In genomic region chr12:35267023-35267654, GRCm38 (mm10) we compare ENCODE assay signal across 22 mouse cellular contexts.
DNase-seq lines count a peak whose midpoint lies in the region; ATAC-seq and TF ChIP-seq lines count a peak whose summit lies in the region.
"Had no signal": no experiment of that assay in that cellular context is flagged by ENCODE, and none has a peak within 500 bp of the region (broad histone marks: within the 10 kb centered on the region; RNA-seq: fewer than 3 reads in every experiment).

No protein-coding gene starts in this region.

- H3K4me1 ChIP-seq in limb, embryonic 14.5 days (ENCODE audit: control insufficient read depth, insufficient read depth, low read length): no peaks in the 10 kb centered on the region; the same call in 1 of the 2 replicates
- H3K4me1 ChIP-seq in limb, embryonic 10.5 days: no peaks in the 10 kb centered on the region
- peaks cover 15% of the 10 kb centered on the region; the same call in 1 of the 2 replicates for H3K4me1 ChIP-seq in embryonic facial prominence, embryonic 15.5 days
- H3K4me1 ChIP-seq: forebrain, embryonic 10.5 days; heart, embryonic 10.5 days; hindbrain, embryonic 12.5 days; midbrain, embryonic 13.5 days; neural tube, embryonic 13.5 days had no signal

- no peak overlapping the region for H3K9ac ChIP-seq in limb, embryonic 14.5 days (ENCODE audit: low read depth, low read length, severe bottlenecking)
- H3K9ac ChIP-seq in embryonic facial prominence, embryonic 15.5 days: no peak overlapping the region
- H3K9ac ChIP-seq: hindbrain, embryonic 12.5 days; midbrain, embryonic 13.5 days; neural tube, embryonic 13.5 days had no signal

- TF ChIP-seq POLR2A in limb, embryonic 14.5 days (IDR thresholded peaks at IDR 0.05; ENCODE audit: borderline replicate concordance, extremely low read depth, insufficient read depth, insufficient read length): no peak
- no peak for TF ChIP-seq POLR2A in brain, embryonic 14.5 days (IDR thresholded peaks at IDR 0.05; ENCODE audit: borderline replicate concordance, extremely low read depth, insufficient read depth, insufficient read length, poor library complexity, severe bottlenecking)

- no peaks in the 10 kb centered on the region for H3K9me3 ChIP-seq in limb, embryonic 14.5 days (ENCODE audit: control insufficient read depth, low read length)
- no peaks in the 10 kb centered on the region for H3K9me3 ChIP-seq in limb, embryonic 10.5 days (replicated peaks)
- no peaks in the 10 kb centered on the region for H3K9me3 ChIP-seq in embryonic facial prominence, embryonic 15.5 days (replicated peaks)
- H3K9me3 ChIP-seq: forebrain, embryonic 10.5 days; heart, embryonic 10.5 days; hindbrain, embryonic 12.5 days; midbrain, embryonic 13.5 days had no signal

- H3K27me3 ChIP-seq in limb, embryonic 14.5 days (ENCODE audit: control insufficient read depth, insufficient read depth, low read length): no peaks in the 10 kb centered on the region
- H3K27me3 ChIP-seq in limb, embryonic 10.5 days (ENCODE audit: low read depth, poor library complexity, severe bottlenecking): no peaks in the 10 kb centered on the region
- no peaks in the 10 kb centered on the region for H3K27me3 ChIP-seq in embryonic facial prominence, embryonic 15.5 days
- H3K27me3 ChIP-seq: hindbrain, embryonic 12.5 days; midbrain, embryonic 13.5 days; neural tube, embryonic 13.5 days had no signal

- 49% methylated on average over 6 of the region's 6 CpGs for WGBS in limb, embryonic 14.5 days
- 80% methylated on average over 6 of the region's 6 CpGs for WGBS in limb, embryonic 10.5 days
- 37% methylated on average over 6 of the region's 6 CpGs for WGBS in embryonic facial prominence, embryonic 15.5 days

- H3K4me3 ChIP-seq in limb, embryonic 14.5 days (replicated peaks; ENCODE audit: low read length): no peak overlapping the region
- no peak overlapping the region for H3K4me3 ChIP-seq in limb, embryonic 10.5 days
- no peak overlapping the region for H3K4me3 ChIP-seq in embryonic facial prominence, embryonic 15.5 days (replicated peaks)
- H3K4me3 ChIP-seq: forebrain, embryonic 10.5 days; heart, embryonic 10.5 days; hindbrain, embryonic 12.5 days; midbrain, embryonic 13.5 days; neural tube, embryonic 13.5 days had no signal

- peak; percentile 15; the same call in 1 of the 2 replicates for ATAC-seq in limb, embryonic 14.5 days (ENCODE audit: low FRiP score, low read depth)
- ATAC-seq in embryonic facial prominence, embryonic 15.5 days (ENCODE audit: insufficient number of reproducible peaks, low FRiP score, low TSS enrichment, low read depth): no peak; the same call in 1 of the 2 replicates
- peak; percentile 79 for ATAC-seq in megakaryocyte progenitor cell, adult 5-6 weeks (replicated peaks; ENCODE audit: poor library complexity)
- no peak for ATAC-seq in megakaryocyte-erythroid progenitor cell, adult 5-6 weeks (replicated peaks; ENCODE audit: low FRiP score, low TSS enrichment, poor library complexity, severe bottlenecking)
- ATAC-seq: activated CD4-positive, CD25-positive, alpha-beta regulatory T cell, adult 4 months; intestine, postnatal 0 days; midbrain, embryonic 13.5 days had no signal

- no peak for TF ChIP-seq CTCF in brain, embryonic 14.5 days (IDR thresholded peaks at IDR 0.05; ENCODE audit: borderline replicate concordance, extremely low read depth, insufficient read depth, insufficient read length)

- H3K36me3 ChIP-seq in limb, embryonic 14.5 days (ENCODE audit: control insufficient read depth, insufficient read depth, low read length): no peaks in the 10 kb centered on the region
- no peaks in the 10 kb centered on the region for H3K36me3 ChIP-seq in limb, embryonic 10.5 days
- H3K36me3 ChIP-seq in embryonic facial prominence, embryonic 15.5 days: no peaks in the 10 kb centered on the region
- H3K36me3 ChIP-seq: forebrain, embryonic 10.5 days; heart, embryonic 10.5 days; hindbrain, embryonic 12.5 days; midbrain, embryonic 13.5 days; neural tube, embryonic 13.5 days had no signal

- no peak for DNase-seq in limb, embryonic 14.5 days (ENCODE audit: low spot score)
- DNase-seq in limb, embryonic 10.5 days (ENCODE audit: low spot score): no peak
- peak; percentile 9 for DNase-seq in brain, embryonic 14.5 days (ENCODE audit: low read depth)
- DNase-seq in natural killer cell, adult 2 months (ENCODE audit: low spot score in 2 of 2): no peak
- DNase-seq in lung, adult 18-20 months: no peak
- DNase-seq: adrenal gland, adult 8-10 months; cerebellum, adult 2 months; cerebellum, postnatal 25 days; layer of hippocampus, adult 9-11 months; lung, postnatal 10 days; retina, postnatal 1 day; thymus, postnatal 14 days had no signal

- H3K4me2 ChIP-seq in limb, embryonic 14.5 days (replicated peaks; ENCODE audit: low read depth, low read length, severe bottlenecking): no peak overlapping the region
- no peak overlapping the region for H3K4me2 ChIP-seq in embryonic facial prominence, embryonic 15.5 days (replicated peaks)
- H3K4me2 ChIP-seq: hindbrain, embryonic 12.5 days; midbrain, embryonic 13.5 days; neural tube, embryonic 13.5 days had no signal

- H3K27ac ChIP-seq in limb, embryonic 14.5 days (replicated peaks; ENCODE audit: low read depth, low read length): no peak overlapping the region
- H3K27ac ChIP-seq in limb, embryonic 10.5 days: no peak overlapping the region
- H3K27ac ChIP-seq in embryonic facial prominence, embryonic 15.5 days (replicated peaks): peak overlapping the region; percentile 55; the same call in 1 of the 2 replicates
- H3K27ac ChIP-seq: forebrain, embryonic 10.5 days; heart, embryonic 10.5 days; hindbrain, embryonic 12.5 days; midbrain, embryonic 13.5 days; neural tube, embryonic 13.5 days had no signal

Comparison
In these comparisons a context has a peak if more than half of its experiments do, and no peak if none do; other contexts are left out.
1. ATAC-seq: peak in limb, embryonic 14.5 days (single experiment) and megakaryocyte progenitor cell, adult 5-6 weeks (single experiment); none in embryonic facial prominence, embryonic 15.5 days (single experiment) and megakaryocyte-erythroid progenitor cell, adult 5-6 weeks (single experiment).